Mouse (Mus musculus) hindbrain, embryonic 13.5 days (tissue): ENCODE measurements around the gene Mlx. TPM values are rescaled to one million over a fixed set of nuclear protein-coding genes. Genes with fewer than 3 reads are reported as not detected.

Experiments
- ATAC-seq: fragments of 200-750 bp; cut with Nextera tagmentation; 2 replicates; pipeline ENCODE4 v1.8.0; 2017; ENCODE audit warnings: moderate TSS enrichment; ENCODE audit not compliant: low FRiP score
- H3K27ac ChIP-seq: fragments of 300-500 bp; sonication (generic); 2 replicates; pipeline ENCODE4 v1.5.1; 2015; ENCODE audit warnings: inconsistent platforms, mild to moderate bottlenecking, moderate library complexity
- H3K27me3 ChIP-seq: fragments of 300-500 bp; sonication (generic); 2 replicates; pipeline ENCODE4 v1.6.1; 2015; ENCODE audit warnings: mild to moderate bottlenecking, inconsistent platforms
- H3K36me3 ChIP-seq: fragments of 300-500 bp; sonication (generic); 2 replicates; pipeline ENCODE4 v1.6.1; 2015; ENCODE audit warnings: mild to moderate bottlenecking, inconsistent platforms
- H3K4me1 ChIP-seq: fragments of 300-500 bp; sonication (generic); replicated peaks from 2 replicates; pipeline ENCODE4 v1.6.1; 2015; ENCODE audit warnings: inconsistent platforms
- H3K4me2 ChIP-seq: fragments of 300-500 bp; sonication (generic); 2 replicates; pipeline ENCODE4 v1.6.1; 2015; ENCODE audit warnings: inconsistent platforms, mild to moderate bottlenecking, moderate library complexity
- H3K4me3 ChIP-seq: fragments of 300-500 bp; sonication (generic); 2 replicates; pipeline ENCODE4 v1.5.1; 2015; ENCODE audit warnings: mild to moderate bottlenecking, inconsistent platforms
- H3K9ac ChIP-seq: fragments of 300-500 bp; sonication (generic); 2 replicates; pipeline ENCODE4 v1.6.1; 2015; ENCODE audit warnings: mild to moderate bottlenecking, inconsistent platforms
- H3K9me3 ChIP-seq: fragments of 300-500 bp; sonication (generic); 2 replicates; pipeline ENCODE4 v1.6.1; 2016; ENCODE audit warnings: inconsistent platforms
- whole genome bisulfite sequencing: fragments of 180-500 bp; shearing (Covaris S2); methylation state at CpG from one replicate; pipeline ENCODE4 v1.1.7; 2015; 5-methylcytosine and 5-hydroxymethylcytosine counted together
- polyA plus RNA-seq: library from polyadenylated mRNA; unstranded; fragments of >200 nt; fragmentation: Nextera tagmentation; extraction: Ambion mirVana; gene quantifications from 2 replicates; pipeline ENCODE4 v1.2.1, GENCODE M21; 2015

Mlx gene
- polyA plus RNA-seq, 1 experiment from 2014 or later = 91.0 TPM

GRCm38 (mm10) chr11:101057860-101058259, 29.2 kb upstream of the Mlx start:
- no peaks in the 10 kb centered on the region; the same call in 1 of the 2 replicates for H3K4me1 ChIP-seq
- 30% methylated on average over 5 of the region's 5 CpGs for WGBS
- no peak for ATAC-seq
- no peaks in the 10 kb centered on the region for H3K27me3 ChIP-seq
- no peak overlapping the region for H3K27ac ChIP-seq
- peaks cover 99% of the 10 kb centered on the region for H3K36me3 ChIP-seq
- no peak overlapping the region for H3K9ac ChIP-seq
- H3K4me3 ChIP-seq = no peak overlapping the region
- H3K9me3 ChIP-seq = no peaks in the 10 kb centered on the region
- H3K4me2 ChIP-seq = no peak overlapping the region

- Histone ChIP-seq H3K4me2 (no peak overlapping the region), H3K9me3 (no peaks in the 10 kb centered on the region), H3K36me3 (peaks cover 99% of the 10 kb centered on the region), H3K4me1 (peaks cover 7% of the 10 kb centered on the region; the same call in 1 of the 2 replicates), H3K27ac (no peak overlapping the region), H3K4me3 (no peak overlapping the region), H3K9ac (no peak overlapping the region), H3K27me3 (no peaks in the 10 kb centered on the region)
- WGBS = 86% methylated on average over 5 of the region's 5 CpGs
- no peak for ATAC-seq
Measured at GRCm38 (mm10) chr11:101058726-101059125, 28.4 kb upstream of the Mlx start.

GRCm38 (mm10) chr11:101059473-101059872, 27.6 kb upstream of the Mlx start:
- 67% methylated on average over 10 of the region's 10 CpGs for WGBS
- H3K9me3 ChIP-seq = no peaks in the 10 kb centered on the region
- ATAC-seq = no peak
- H3K4me2 ChIP-seq = no peak overlapping the region
- peaks cover 99% of the 10 kb centered on the region for H3K36me3 ChIP-seq
- peak overlapping the region; percentile 72; the same call in 1 of the 2 replicates for H3K27ac ChIP-seq
- H3K4me1 ChIP-seq = peaks cover 8% of the 10 kb centered on the region; the same call in 1 of the 2 replicates
- no peaks in the 10 kb centered on the region for H3K27me3 ChIP-seq
- no peak overlapping the region for H3K4me3 ChIP-seq
- H3K9ac ChIP-seq = no peak overlapping the region; the same call in 1 of the 2 replicates

GRCm38 (mm10) chr11:101060126-101060525, 27.0 kb upstream of the Mlx start:
- no peak overlapping the region for H3K4me3 ChIP-seq
- 73% methylated on average over 8 of the region's 8 CpGs for WGBS
- H3K4me1 ChIP-seq = peaks cover 8% of the 10 kb centered on the region; the same call in 1 of the 2 replicates
- peak overlapping the region; percentile 72 for H3K27ac ChIP-seq
- H3K9ac ChIP-seq = no peak overlapping the region
- no peaks in the 10 kb centered on the region for H3K27me3 ChIP-seq
- no peak overlapping the region for H3K4me2 ChIP-seq
- no peak for ATAC-seq
- H3K36me3 ChIP-seq = peaks cover 94% of the 10 kb centered on the region
- H3K9me3 ChIP-seq = no peaks in the 10 kb centered on the region

GRCm38 (mm10) chr11:101061049-101061448, 26.0 kb upstream of the Mlx start:
- 94% methylated on average over 5 of the region's 5 CpGs for WGBS
- no peaks in the 10 kb centered on the region for H3K9me3 ChIP-seq
- H3K27ac ChIP-seq = no peak overlapping the region; the same call in 1 of the 2 replicates
- no peak overlapping the region for H3K4me2 ChIP-seq
- ATAC-seq = no peak
- no peak overlapping the region for H3K4me3 ChIP-seq
- H3K9ac ChIP-seq = no peak overlapping the region
- no peaks in the 10 kb centered on the region for H3K27me3 ChIP-seq
- H3K36me3 ChIP-seq = peaks cover 84% of the 10 kb centered on the region
- H3K4me1 ChIP-seq = peaks cover 8% of the 10 kb centered on the region; the same call in 1 of the 2 replicates

- WGBS = 79% methylated on average over 12 of the region's 12 CpGs
Measured at GRCm38 (mm10) chr11:101062165-101062884, 24.8 kb upstream of the Mlx start.

GRCm38 (mm10) chr11:101062971-101063675, 24.0 kb upstream of the Mlx start:
- no peaks in the 10 kb centered on the region for H3K9me3 ChIP-seq
- H3K36me3 ChIP-seq = peaks cover 64% of the 10 kb centered on the region
- peaks cover 20% of the 10 kb centered on the region for H3K4me1 ChIP-seq
- no peak overlapping the region for H3K9ac ChIP-seq
- peak overlapping the region; percentile 70; the same call in 1 of the 2 replicates for H3K27ac ChIP-seq
- ATAC-seq = no peak
- no peak overlapping the region for H3K4me3 ChIP-seq
- WGBS = 74% methylated on average over 14 of the region's 14 CpGs
- H3K4me2 ChIP-seq = no peak overlapping the region
- 0 out of 2 replicates have a peak, but pooled peaks cover 4% of the 10 kb centered on the region for H3K27me3 ChIP-seq

More at GRCm38 (mm10) chr11:101062165-101062884, 24.8 kb upstream of the Mlx start:
- H3K9ac ChIP-seq = no peak overlapping the region
- H3K4me2 ChIP-seq = no peak overlapping the region
- H3K27ac ChIP-seq = 0 out of 2 replicates have a peak overlapping the region, but pooled peaks have one; percentile 18
- no peaks in the 10 kb centered on the region for H3K9me3 ChIP-seq
- peaks cover 72% of the 10 kb centered on the region for H3K36me3 ChIP-seq
- no peaks in the 10 kb centered on the region for H3K27me3 ChIP-seq
- H3K4me1 ChIP-seq = peaks cover 19% of the 10 kb centered on the region
- no peak for ATAC-seq
- H3K4me3 ChIP-seq = no peak overlapping the region

- Histone ChIP-seq H3K27me3 (0 out of 2 replicates have a peak, but pooled peaks cover 6% of the 10 kb centered on the region), H3K36me3 (peaks cover 57% of the 10 kb centered on the region), H3K9me3 (no peaks in the 10 kb centered on the region), H3K9ac (0 out of 2 replicates have a peak overlapping the region, but pooled peaks have one; percentile 3), H3K4me3 (no peak overlapping the region), H3K27ac (peak overlapping the region; percentile 70), H3K4me1 (peaks cover 20% of the 10 kb centered on the region), H3K4me2 (no peak overlapping the region)
- WGBS = 58% methylated on average over 12 of the region's 12 CpGs
- no peak for ATAC-seq
Measured at GRCm38 (mm10) chr11:101063676-101064327, 23.3 kb upstream of the Mlx start.

GRCm38 (mm10) chr11:101064462-101064861, 22.6 kb upstream of the Mlx start:
- H3K9me3 ChIP-seq = no peaks in the 10 kb centered on the region
- H3K27me3 ChIP-seq = 0 out of 2 replicates have a peak, but pooled peaks cover 6% of the 10 kb centered on the region
- WGBS = 86% methylated on average over 4 of the region's 4 CpGs
- 0 out of 2 replicates have a peak overlapping the region, but pooled peaks have one; percentile 40 for H3K27ac ChIP-seq
- no peak overlapping the region for H3K4me2 ChIP-seq
- H3K9ac ChIP-seq = no peak overlapping the region
- no peak overlapping the region for H3K4me3 ChIP-seq
- ATAC-seq = no peak
- H3K36me3 ChIP-seq = peaks cover 50% of the 10 kb centered on the region
- H3K4me1 ChIP-seq = peaks cover 25% of the 10 kb centered on the region

GRCm38 (mm10) chr11:101065002-101065401, 22.1 kb upstream of the Mlx start:
- no peaks in the 10 kb centered on the region for H3K9me3 ChIP-seq
- no peak overlapping the region for H3K27ac ChIP-seq
- H3K36me3 ChIP-seq = peaks cover 45% of the 10 kb centered on the region
- H3K4me3 ChIP-seq = no peak overlapping the region
- 93% methylated on average over 9 of the region's 9 CpGs for WGBS
- no peak overlapping the region for H3K4me2 ChIP-seq
- ATAC-seq = no peak
- peaks cover 25% of the 10 kb centered on the region for H3K4me1 ChIP-seq
- no peak overlapping the region for H3K9ac ChIP-seq
- 0 out of 2 replicates have a peak, but pooled peaks cover 6% of the 10 kb centered on the region for H3K27me3 ChIP-seq

- peak overlapping the region; percentile 53 for H3K4me2 ChIP-seq
- H3K27ac ChIP-seq = no peak overlapping the region
- no peak for ATAC-seq
- H3K4me1 ChIP-seq = peaks cover 37% of the 10 kb centered on the region
- peak overlapping the region; percentile 30 for H3K4me3 ChIP-seq
- WGBS = 25% methylated on average over 18 of the region's 18 CpGs
- H3K9ac ChIP-seq = peak overlapping the region; percentile 30; the same call in 1 of the 2 replicates
- no peaks in the 10 kb centered on the region for H3K9me3 ChIP-seq
- 0 out of 2 replicates have a peak, but pooled peaks cover 9% of the 10 kb centered on the region for H3K27me3 ChIP-seq
- peaks cover 27% of the 10 kb centered on the region for H3K36me3 ChIP-seq
Measured at GRCm38 (mm10) chr11:101066549-101067412, 20.3 kb upstream of the Mlx start.
